Mouse (Mus musculus): ENCODE measurements around the gene 2610021A01Rik. TPM values are rescaled to one million over a fixed set of nuclear protein-coding genes. Genes with fewer than 3 reads are reported as not detected.
"Not testable (repeated sequence)": the region's sequence is repeated elsewhere in the genome, so short reads cannot be mapped to it uniquely, and the experiment has no call there.

Gene 2610021A01Rik
- 12.8 and 16.3 TPM in 2 replicates for polyA plus RNA-seq (2016; fragmentation: Nextera tagmentation; extraction: Ambion mirVana)

GRCm38 (mm10) chr7:41599034-41599813 is at the start of gene 2610021A01Rik:
Gene 2610021A01Rik, plus strand, starts transcription at chr7:41599230.
- peak within 1 kb of the TSS; percentile 67 for H3K4me3 ChIP-seq
- under 1% methylated on average over 41 of the region's 41 CpGs for WGBS
- DNase-seq (ENCODE audit: low spot score) = peak; percentile 93
- peaks cover 4% of the 10 kb centered on the region; the same call in 1 of the 2 replicates for H3K4me1 ChIP-seq
- H3K9me3 ChIP-seq = no peaks in the 10 kb centered on the region
- H3K27ac ChIP-seq (replicated peaks) = peak within 1 kb of the TSS; percentile 79
- H3K27me3 ChIP-seq (replicated peaks; ENCODE audit: low read depth, poor library complexity, severe bottlenecking) = no peaks in the 10 kb centered on the region
- H3K36me3 ChIP-seq (replicated peaks) = peaks cover 20% of the 10 kb centered on the region

- Histone ChIP-seq H3K27me3 (replicated peaks; ENCODE audit: low read depth, poor library complexity, severe bottlenecking) (no peaks in the 10 kb centered on the region), H3K4me3 (no peak overlapping the region), H3K36me3 (replicated peaks) (no peaks in the 10 kb centered on the region), H3K4me1 (no peaks in the 10 kb centered on the region), H3K27ac (replicated peaks) (no peak overlapping the region), H3K9me3 (peaks cover 34% of the 10 kb centered on the region; the same call in 1 of the 2 replicates)
- DNase-seq (ENCODE audit: low spot score) = no peak
- 69% methylated on average over 8 of the region's 8 CpGs for WGBS
Measured at GRCm38 (mm10) chr7:41560681-41561080, 38.3 kb upstream of the 2610021A01Rik start.

- not testable (repeated sequence) for H3K4me3 ChIP-seq; H3K27ac ChIP-seq (replicated peaks); H3K27me3 ChIP-seq (replicated peaks; ENCODE audit: low read depth, poor library complexity, severe bottlenecking); H3K36me3 ChIP-seq (replicated peaks); DNase-seq (ENCODE audit: low spot score); H3K4me1 ChIP-seq
- peaks cover 23% of the 10 kb centered on the region; the same call in 1 of the 2 replicates for H3K9me3 ChIP-seq
- WGBS = 81% methylated on average over 6 of the region's 6 CpGs
Measured at GRCm38 (mm10) chr7:41573562-41573961, 25.5 kb upstream of the 2610021A01Rik start, which contains the start of gene Gm6871. Gene Gm6871, minus strand, starts transcription at chr7:41573662.

GRCm38 (mm10) chr7:41577956-41578355 is 21.1 kb upstream of the 2610021A01Rik start:
- H3K27ac ChIP-seq (replicated peaks) = no peak overlapping the region
- no peak overlapping the region for H3K4me3 ChIP-seq
- no peak for DNase-seq (ENCODE audit: low spot score)
- no peaks in the 10 kb centered on the region for H3K27me3 ChIP-seq (replicated peaks; ENCODE audit: low read depth, poor library complexity, severe bottlenecking)
- no peaks in the 10 kb centered on the region for H3K36me3 ChIP-seq (replicated peaks)
- WGBS = 91% methylated on average over 2 of the region's 2 CpGs
- no peaks in the 10 kb centered on the region for H3K4me1 ChIP-seq
- peaks cover 9% of the 10 kb centered on the region; the same call in 1 of the 2 replicates for H3K9me3 ChIP-seq

- no peak overlapping the region for H3K27ac ChIP-seq (replicated peaks)
Measured at GRCm38 (mm10) chr7:41582028-41582427, 17.0 kb upstream of the 2610021A01Rik start.

GRCm38 (mm10) chr7:41587831-41588230 is 11.2 kb upstream of the 2610021A01Rik start:
- DNase-seq (ENCODE audit: low spot score); H3K4me1 ChIP-seq; H3K27me3 ChIP-seq (replicated peaks; ENCODE audit: low read depth, poor library complexity, severe bottlenecking); H3K36me3 ChIP-seq (replicated peaks); H3K27ac ChIP-seq (replicated peaks); H3K4me3 ChIP-seq: not testable (repeated sequence)
- peaks cover 24% of the 10 kb centered on the region; the same call in 1 of the 2 replicates for H3K9me3 ChIP-seq

More at GRCm38 (mm10) chr7:41582028-41582427, 17.0 kb upstream of the 2610021A01Rik start:
- DNase-seq (ENCODE audit: low spot score) = no peak
- H3K4me1 ChIP-seq = no peaks in the 10 kb centered on the region
- no peaks in the 10 kb centered on the region for H3K36me3 ChIP-seq (replicated peaks)
- H3K4me3 ChIP-seq = no peak overlapping the region
- peaks cover 19% of the 10 kb centered on the region; the same call in 1 of the 2 replicates for H3K9me3 ChIP-seq
- no peaks in the 10 kb centered on the region for H3K27me3 ChIP-seq (replicated peaks; ENCODE audit: low read depth, poor library complexity, severe bottlenecking)

- no peak for DNase-seq (ENCODE audit: low spot score)
- peak overlapping the region; percentile 67 for H3K4me3 ChIP-seq
- H3K4me1 ChIP-seq = peaks cover 4% of the 10 kb centered on the region; the same call in 1 of the 2 replicates
- peaks cover 15% of the 10 kb centered on the region for H3K36me3 ChIP-seq (replicated peaks)
- no peaks in the 10 kb centered on the region for H3K9me3 ChIP-seq
- H3K27me3 ChIP-seq (replicated peaks; ENCODE audit: low read depth, poor library complexity, severe bottlenecking) = no peaks in the 10 kb centered on the region
- 48% methylated on average over 5 of the region's 5 CpGs for WGBS
- H3K27ac ChIP-seq (replicated peaks) = peak overlapping the region; percentile 79
Measured at GRCm38 (mm10) chr7:41598615-41599014, 415 bp upstream of the 2610021A01Rik start.

- Histone ChIP-seq H3K36me3 (replicated peaks) (peaks cover 28% of the 10 kb centered on the region), H3K4me1 (peaks cover 4% of the 10 kb centered on the region; the same call in 1 of the 2 replicates), H3K4me3 (peak overlapping the region; percentile 67), H3K9me3 (no peaks in the 10 kb centered on the region), H3K27ac (replicated peaks) (peak overlapping the region; percentile 79), H3K27me3 (replicated peaks; ENCODE audit: low read depth, poor library complexity, severe bottlenecking) (no peaks in the 10 kb centered on the region)
- DNase-seq (ENCODE audit: low spot score) = peak; percentile 14
- whole genome bisulfite sequencing = 18% methylated on average over 3 of the region's 3 CpGs
Measured at GRCm38 (mm10) chr7:41599932-41600548, 1.0 kb downstream of the 2610021A01Rik start.

GRCm38 (mm10) chr7:41611654-41612053 is 12.6 kb downstream of the 2610021A01Rik start:
- Histone ChIP-seq H3K36me3 (replicated peaks) (peaks cover 75% of the 10 kb centered on the region), H3K27ac (replicated peaks) (no peak overlapping the region), H3K4me3 (no peak overlapping the region), H3K9me3 (no peaks in the 10 kb centered on the region), H3K27me3 (replicated peaks; ENCODE audit: low read depth, poor library complexity, severe bottlenecking) (no peaks in the 10 kb centered on the region), H3K4me1 (no peaks in the 10 kb centered on the region)
- no peak for DNase-seq (ENCODE audit: low spot score)
- WGBS = 91% methylated on average over 3 of the region's 3 CpGs

GRCm38 (mm10) chr7:41616241-41616640 is 17.2 kb downstream of the 2610021A01Rik start:
- 91% methylated on average over 1 of the region's 1 CpGs for WGBS
- not testable (repeated sequence) for H3K27me3 ChIP-seq (replicated peaks; ENCODE audit: low read depth, poor library complexity, severe bottlenecking); DNase-seq (ENCODE audit: low spot score); H3K4me3 ChIP-seq; H3K4me1 ChIP-seq; H3K27ac ChIP-seq (replicated peaks); H3K9me3 ChIP-seq
- peaks cover 78% of the 10 kb centered on the region for H3K36me3 ChIP-seq (replicated peaks)

- H3K27me3 ChIP-seq (replicated peaks; ENCODE audit: low read depth, poor library complexity, severe bottlenecking) = no peaks in the 10 kb centered on the region
- 1% methylated on average over 27 of the region's 27 CpGs for WGBS
- no peaks in the 10 kb centered on the region for H3K4me1 ChIP-seq
- H3K4me3 ChIP-seq = peak within 1 kb of the TSS; percentile 71
- peaks cover 45% of the 10 kb centered on the region for H3K36me3 ChIP-seq (replicated peaks)
- H3K9me3 ChIP-seq = peaks cover 13% of the 10 kb centered on the region; the same call in 1 of the 2 replicates
- peak; percentile 91 for DNase-seq (ENCODE audit: low spot score)
- peak within 1 kb of the TSS; percentile 91 for H3K27ac ChIP-seq (replicated peaks)
Measured at GRCm38 (mm10) chr7:41632409-41633220, 33.6 kb downstream of the 2610021A01Rik start, which contains the start of gene Zfp788. Gene Zfp788, plus strand, starts transcription at chr7:41633203.
